Mouse (Mus musculus): ENCODE data around the gene Il10. TPM values are rescaled to one million over a fixed set of nuclear protein-coding genes. Genes with fewer than 3 reads are reported as not detected.

Il10 gene
- 0.03 and 0.11 TPM in 2 replicates for polyA plus RNA-seq (2012; rRNA removed)

DNA sequence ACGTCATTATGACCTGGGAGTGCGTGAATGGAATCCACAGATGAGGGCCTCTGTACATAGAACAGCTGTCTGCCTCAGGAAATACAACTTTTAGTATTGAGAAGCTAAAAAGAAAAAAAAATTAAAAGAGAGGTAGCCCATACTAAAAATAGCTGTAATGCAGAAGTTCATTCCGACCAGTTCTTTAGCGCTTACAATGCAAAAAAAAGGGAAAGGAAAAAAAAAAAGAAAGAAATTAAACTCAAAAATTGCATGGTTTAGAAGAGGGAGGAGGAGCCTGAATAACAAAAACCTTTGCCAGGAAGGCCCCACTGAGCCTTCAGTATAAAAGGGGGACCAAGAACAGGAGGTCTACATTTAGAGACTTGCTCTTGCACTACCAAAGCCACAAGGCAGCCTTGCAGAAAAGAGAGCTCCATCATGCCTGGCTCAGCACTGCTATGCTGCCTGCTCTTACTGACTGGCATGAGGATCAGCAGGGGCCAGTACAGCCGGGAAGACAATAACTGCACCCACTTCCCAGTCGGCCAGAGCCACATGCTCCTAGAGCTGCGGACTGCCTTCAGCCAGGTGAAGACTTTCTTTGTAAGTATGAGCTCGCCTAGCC lies at the start of gene Il10:
TSS of gene Il10 (plus strand) at position 354 of the 607 bp plus-strand sequence.

Other genes starting within 250 kb of the Il10 start
- gene Fcamr, start 218.9 kb upstream of the Il10 start, polyA plus RNA-seq (2012; rRNA removed) = 0.02 and 0.04 TPM in 2 replicates
- 1.0 and 1.1 TPM in 2 replicates for gene Pigr, start 193.2 kb upstream of the Il10 start, polyA plus RNA-seq (2012; rRNA removed)
- gene Fcmr, start 154.2 kb upstream of the Il10 start, polyA plus RNA-seq (2012; rRNA removed) = 0.11 TPM in 1 of 2 replicates, not detected in the other
- gene Il24, start 132.4 kb upstream of the Il10 start, polyA plus RNA-seq (2012; rRNA removed) = not detected in 2 replicates
- not detected in 2 replicates for gene Il20, start 108.4 kb upstream of the Il10 start, polyA plus RNA-seq (2012; rRNA removed)
- gene Il19, start 79.7 kb upstream of the Il10 start, polyA plus RNA-seq (2012; rRNA removed) = not detected in 2 replicates
- 19.3 and 20.9 TPM in 2 replicates for gene Mapkapk2, start 78.0 kb downstream of the Il10 start, polyA plus RNA-seq (2012; rRNA removed)
- 5.7 and 7.1 TPM in 2 replicates for gene Dyrk3, start 118.5 kb downstream of the Il10 start, polyA plus RNA-seq (2012; rRNA removed)
- 16.6 and 17.2 TPM in 2 replicates for gene Eif2d, start 133.3 kb downstream of the Il10 start, polyA plus RNA-seq (2012; rRNA removed)
- gene Rassf5, start 225.4 kb downstream of the Il10 start, polyA plus RNA-seq (2012; rRNA removed) = 5.2 and 6.2 TPM in 2 replicates